Mouse (Mus musculus): ENCODE measurements at regions not wholly inside any gene's neighbourhood (a gene's known extent, or its start where the extent isn't known, plus 50 kb on each side); places are given as distances from the start of the nearest gene placed in this dataset.

DNA sequence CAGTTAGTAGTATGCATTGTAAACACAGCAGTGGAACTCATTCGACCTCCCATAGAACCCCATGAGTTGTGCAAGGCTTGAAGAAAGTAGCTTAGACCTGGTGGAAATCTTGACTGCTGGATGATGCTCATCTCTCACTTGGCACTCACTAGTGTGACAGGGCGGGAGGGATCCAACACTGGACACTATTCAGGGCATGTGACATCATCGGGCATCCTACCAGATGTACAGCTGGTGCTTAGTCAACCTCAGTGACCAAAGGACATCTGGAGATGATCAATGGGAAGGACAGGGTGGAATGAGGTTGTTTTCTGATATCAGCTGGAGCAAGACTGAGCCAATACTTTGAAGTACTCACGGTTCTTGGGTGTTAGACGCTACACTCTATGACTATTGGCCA is 114.9 kb upstream of the Rnaseh2b start:
- no peak for DNase-seq (ENCODE audit: low read depth)

DNA sequence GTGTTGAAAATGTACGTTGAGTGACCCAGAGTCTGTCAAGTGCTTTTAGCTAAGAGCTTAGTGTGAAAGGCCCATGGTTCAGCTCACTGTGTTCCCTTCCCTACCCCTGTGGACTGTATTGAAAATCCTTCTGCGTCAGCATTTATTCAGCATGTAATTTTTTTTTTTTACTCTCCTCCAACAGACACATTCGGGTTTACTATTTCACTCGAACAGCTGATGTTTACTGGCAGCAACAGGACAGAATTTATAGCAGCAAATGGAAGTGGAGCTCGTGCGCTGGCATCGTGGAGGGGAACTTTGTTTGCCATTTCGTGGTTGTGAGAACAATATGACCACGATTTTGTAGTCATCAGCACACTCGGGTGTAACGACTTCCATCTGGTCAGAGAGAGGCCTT is 105.0 kb upstream of the Rnaseh2b start:
- no peak for DNase-seq (ENCODE audit: low read depth)

DNA sequence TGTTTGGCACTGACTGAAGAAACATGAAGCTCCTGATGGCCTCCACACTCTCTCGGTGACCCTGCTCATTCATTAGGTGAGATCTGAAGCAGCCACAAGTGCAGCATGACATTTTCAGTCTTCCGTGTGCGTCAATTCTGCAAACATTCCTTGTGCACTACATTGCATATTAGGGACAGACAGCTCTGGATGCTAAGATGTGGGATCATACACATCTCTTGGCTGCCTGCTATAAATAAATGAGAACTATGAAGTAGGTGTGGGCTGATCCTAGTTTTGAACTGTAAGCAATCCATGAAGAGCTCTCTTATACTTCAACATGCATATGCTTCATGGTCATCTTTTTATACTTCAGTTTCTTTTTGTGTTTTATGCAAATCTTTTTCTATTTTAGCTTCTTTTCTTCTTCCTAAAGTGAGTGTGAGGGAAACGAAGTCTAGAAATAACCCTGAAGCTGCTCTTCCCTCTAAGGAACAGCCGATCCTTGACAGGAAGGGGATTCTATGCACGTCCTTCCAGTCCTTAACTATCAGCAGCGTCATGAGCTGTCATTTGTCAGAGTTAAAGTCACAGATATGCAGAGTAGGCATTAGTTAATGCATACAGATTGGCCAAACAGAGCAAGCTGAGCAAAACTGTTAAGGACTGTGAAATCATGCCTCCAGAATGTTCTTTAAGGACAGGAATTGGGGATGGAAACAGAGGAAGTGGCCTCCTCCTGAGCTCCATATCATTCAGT is 104.1 kb upstream of the Rnaseh2b start:
- no peak for DNase-seq (ENCODE audit: low read depth)

DNA sequence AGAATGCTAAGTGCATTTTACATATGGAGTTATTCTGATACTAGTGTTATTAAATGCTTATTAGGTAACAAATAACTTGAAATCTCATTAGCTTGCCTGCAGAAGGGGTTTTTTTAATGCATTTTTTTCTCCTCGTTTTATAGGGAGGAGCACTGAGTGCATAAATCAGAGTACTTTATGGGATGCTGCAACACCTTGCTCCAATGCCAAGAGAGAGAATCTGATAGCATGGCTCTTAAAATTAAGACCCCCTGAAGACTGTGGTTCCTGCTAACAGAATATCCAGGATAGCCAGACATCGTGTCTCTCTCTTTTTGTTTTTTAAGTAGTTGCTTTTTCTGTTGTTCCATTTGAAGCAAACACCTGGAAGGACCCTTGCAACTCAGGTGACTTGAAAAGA is 100.8 kb upstream of the Rnaseh2b start:
- no peak for DNase-seq (ENCODE audit: low read depth)

DNA sequence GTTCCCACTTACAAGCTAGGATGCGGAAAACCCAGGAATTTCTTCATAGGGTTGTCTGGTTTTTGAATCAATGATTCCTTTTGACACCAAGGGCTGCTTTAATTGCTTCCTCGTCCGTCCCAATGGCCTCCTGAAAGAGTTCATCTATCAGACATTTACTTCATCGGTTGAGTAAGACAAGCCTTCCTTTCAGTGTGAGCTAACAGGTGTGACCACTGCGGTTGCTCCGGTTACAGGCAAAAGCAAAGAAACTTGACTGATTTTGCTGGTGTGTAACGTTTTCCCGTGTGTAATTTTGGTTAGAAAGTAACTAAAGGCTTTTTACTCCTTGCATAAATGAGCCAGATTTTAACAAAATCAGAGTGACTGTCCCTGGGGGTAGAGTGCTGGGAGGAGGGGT is 99.6 kb upstream of the Rnaseh2b start:
- no peak for DNase-seq (ENCODE audit: low read depth)

DNA sequence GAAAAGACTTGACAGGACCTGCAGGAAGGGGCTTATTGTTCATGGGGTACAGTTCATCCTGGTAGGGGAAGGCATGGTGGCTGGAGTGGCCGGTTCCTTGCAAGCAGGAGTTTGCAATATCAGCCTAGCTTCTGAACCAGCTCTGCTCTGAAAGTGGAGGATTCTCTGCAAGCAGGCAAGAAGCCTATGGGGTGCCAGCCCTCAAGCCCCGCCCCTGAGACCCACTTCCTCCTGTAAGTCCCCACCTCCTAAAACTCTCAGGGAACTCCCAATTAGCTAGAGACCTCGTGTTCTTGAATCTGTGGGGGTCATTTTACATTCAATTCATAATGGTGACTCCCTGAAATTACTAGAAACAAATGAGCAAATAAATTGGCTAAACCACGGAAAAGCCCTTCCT is 99.0 kb upstream of the Rnaseh2b start:
- no peak for DNase-seq (ENCODE audit: low read depth)

DNA sequence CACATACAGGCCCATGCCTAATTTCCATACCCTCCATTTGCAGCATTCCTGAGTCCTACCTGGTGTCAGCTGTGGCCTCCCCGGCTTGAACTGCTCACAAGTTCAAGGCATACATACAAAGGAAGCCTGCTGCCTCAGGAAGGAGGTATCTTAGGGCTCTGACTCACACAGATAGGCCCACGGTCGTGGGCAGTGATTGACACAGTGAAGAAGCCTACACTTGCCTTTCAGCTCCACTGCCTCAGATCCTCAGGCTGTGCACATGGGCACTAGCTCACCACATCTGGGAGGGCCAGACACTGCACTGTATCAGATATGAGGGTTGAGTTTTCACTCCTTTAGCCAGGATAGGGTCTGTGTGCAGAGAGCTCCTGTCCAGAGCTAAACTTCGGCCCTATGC is 95.6 kb upstream of the Rnaseh2b start:
- DNase-seq (ENCODE audit: low read depth) = no peak

DNA sequence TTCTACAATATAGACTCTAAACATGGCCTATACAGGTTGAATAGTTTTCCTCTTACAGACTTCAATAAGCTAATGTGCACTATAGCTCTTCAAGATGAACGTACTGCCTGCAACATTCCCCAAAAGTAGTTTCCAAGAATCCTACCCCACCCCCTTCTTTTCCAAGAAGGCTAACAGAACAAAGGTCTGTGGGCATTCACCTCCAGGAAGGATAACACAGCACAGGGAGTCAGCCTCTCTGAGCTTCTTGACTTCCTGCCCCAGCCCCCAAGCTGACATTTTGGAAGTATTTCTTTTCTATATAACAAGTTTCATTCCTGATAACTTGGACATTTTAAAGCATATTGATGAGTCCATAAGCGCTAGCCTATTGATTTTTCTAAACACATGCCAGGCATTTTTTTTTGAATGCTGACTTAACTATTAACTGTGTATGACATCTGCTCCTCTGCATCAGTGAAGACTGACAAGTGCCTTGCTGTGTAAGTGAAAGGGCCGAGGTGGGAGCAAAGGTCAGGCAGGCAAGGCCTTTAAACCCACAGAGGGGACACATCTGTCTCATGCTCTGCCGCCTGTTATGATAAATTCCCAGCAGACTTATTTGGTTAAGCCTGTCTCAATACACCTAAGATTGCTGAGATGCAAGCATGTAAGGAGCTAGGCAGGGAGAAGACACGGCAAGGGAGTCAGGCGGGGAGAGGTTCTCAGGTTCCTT is 93.8 kb upstream of the Rnaseh2b start:
- DNase-seq (ENCODE audit: low read depth) = no peak

DNA sequence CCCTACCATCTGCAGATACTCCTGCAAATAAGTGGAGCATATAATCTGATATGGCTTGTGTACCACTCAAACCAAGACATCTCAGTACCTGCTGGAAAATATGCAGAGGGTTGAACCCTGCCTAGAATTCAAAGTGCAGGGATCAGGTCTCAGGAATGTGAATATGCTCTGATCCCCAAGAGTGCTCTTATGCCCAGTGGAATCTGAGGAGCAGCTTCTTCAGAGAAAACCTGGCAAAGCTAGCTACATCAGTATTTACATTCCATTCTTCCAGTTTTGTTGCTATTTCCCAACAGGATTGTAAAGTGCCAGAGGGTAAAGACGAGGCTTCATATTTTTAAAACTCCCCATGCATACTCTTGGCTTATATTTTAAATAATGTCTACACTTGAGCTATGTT is 77.3 kb upstream of the Rnaseh2b start:
- no peak for DNase-seq (ENCODE audit: low read depth)

DNA sequence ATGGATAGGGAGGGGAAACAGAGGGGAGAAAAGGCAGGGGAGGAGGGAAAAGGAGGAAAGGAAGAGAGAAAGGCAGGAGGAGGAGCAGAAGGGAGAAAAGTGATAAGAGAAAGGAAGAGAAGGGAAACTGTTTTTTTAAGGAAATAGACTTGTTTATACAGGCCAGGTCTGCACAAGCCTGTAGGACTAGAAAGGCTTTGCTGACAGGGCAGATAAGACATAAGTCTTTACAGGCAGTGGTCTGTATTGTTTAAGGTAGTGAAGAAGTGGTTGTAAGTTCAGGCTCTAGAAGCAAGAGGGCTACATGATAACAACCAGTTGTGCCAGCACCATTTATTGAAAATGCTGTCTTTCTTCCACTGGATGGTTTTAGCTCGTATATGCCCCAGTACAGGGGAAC is 75.4 kb upstream of the Rnaseh2b start:
- no peak for DNase-seq (ENCODE audit: low read depth)

DNA sequence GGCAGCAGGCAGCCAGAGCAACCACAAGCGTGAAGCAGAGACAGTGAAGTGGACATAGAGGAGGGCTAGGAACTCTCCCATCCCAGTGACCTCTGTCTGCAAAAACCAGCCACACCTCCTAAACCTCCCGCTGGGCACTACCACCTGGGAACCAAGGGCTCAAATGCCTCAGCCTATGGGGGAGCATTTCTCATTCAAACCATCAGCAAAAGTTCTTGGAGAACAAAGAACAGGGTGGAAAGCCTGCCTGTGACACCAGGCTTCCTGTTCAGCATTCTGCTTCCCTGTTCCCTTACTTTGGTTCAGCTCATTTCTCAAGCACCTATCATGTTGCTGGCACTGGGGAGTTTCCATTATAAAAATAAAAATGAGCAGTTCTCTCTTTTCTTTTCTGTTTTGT is 74.4 kb upstream of the Rnaseh2b start:
- no peak for DNase-seq (ENCODE audit: low read depth)

DNA sequence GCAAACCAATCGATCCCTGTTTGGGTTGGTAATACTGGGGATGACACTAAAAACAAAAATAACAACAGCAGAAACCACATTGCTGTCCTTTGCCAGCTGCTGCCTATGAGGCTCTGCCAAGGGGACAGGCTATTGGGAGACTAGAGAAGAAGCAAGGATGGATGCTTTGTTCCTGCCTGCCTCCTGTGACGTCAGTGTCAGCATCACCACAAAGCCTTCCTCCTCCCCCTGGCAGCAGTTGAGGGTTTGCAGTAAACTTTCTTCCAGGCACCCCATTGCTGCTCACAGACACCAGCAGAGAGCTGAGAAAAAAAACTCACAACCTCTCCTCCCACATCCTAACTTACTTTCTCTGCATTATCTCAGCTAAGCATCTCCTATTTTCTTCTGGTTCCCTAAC is 73.7 kb upstream of the Rnaseh2b start:
- no peak for DNase-seq (ENCODE audit: low read depth)

DNA sequence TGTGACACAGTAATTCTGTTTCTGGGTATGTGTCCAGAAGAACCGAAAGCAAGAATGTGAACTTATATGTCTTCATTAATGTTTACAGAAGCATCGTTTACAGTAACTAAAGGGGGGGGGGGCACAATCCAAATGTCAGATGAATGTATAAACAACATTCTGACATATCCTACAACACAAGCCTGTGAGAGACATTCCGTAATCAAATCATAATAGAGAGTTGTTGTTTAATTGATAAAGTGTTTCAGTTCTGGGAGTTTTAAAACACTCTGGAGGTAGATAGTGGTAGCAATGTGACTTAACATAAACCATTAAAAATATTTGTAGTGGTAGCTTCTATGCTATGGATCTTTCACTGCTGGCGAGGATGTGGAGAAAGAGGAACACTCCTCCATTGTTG is 71.6 kb upstream of the Rnaseh2b start:
- no peak for DNase-seq (ENCODE audit: low read depth)
